Mouse (Mus musculus) CD4-positive helper T cell, adult 2 months (primary cell): ENCODE measurements at regions not wholly inside any gene's neighbourhood (a gene's known extent, or its start where the extent isn't known, plus 50 kb on each side); places are given as distances from the start of the nearest gene placed in this dataset.
"Not testable (repeated sequence)": the region's sequence is repeated elsewhere in the genome, so short reads cannot be mapped to it uniquely, and the experiment has no call there.

Source experiments
- DNase-seq: peaks from one replicate; pipeline ENCODE4 v3.0.0-alpha.2; 2012; ENCODE audit warnings: low read depth, missing footprints, low spot score

GRCm38 (mm10) chr10:117449416-117450239 lies 69.8 kb upstream of the Cpsf6 start:
- DNase-seq: no peak

- not testable (repeated sequence) for DNase-seq
Observed at GRCm38 (mm10) chr10:117448783-117449182, 69.0 kb upstream of the Cpsf6 start.

GRCm38 (mm10) chr10:117447626-117448025 lies 67.8 kb upstream of the Cpsf6 start:
- no peak for DNase-seq

- DNase-seq: no peak
Observed at GRCm38 (mm10) chr10:117447206-117447605, 67.4 kb upstream of the Cpsf6 start.

- DNase-seq: no peak
Observed at GRCm38 (mm10) chr10:117446776-117447175, 67.0 kb upstream of the Cpsf6 start.

- DNase-seq: no peak
Observed at GRCm38 (mm10) chr10:117445801-117446490, 66.1 kb upstream of the Cpsf6 start.

GRCm38 (mm10) chr10:117445181-117445790 lies 65.5 kb upstream of the Cpsf6 start:
- DNase-seq: no peak

GRCm38 (mm10) chr10:117444761-117445160 lies 64.9 kb upstream of the Cpsf6 start:
- DNase-seq: no peak

- DNase-seq: no peak
Observed at GRCm38 (mm10) chr10:117443426-117444350, 63.9 kb upstream of the Cpsf6 start.

GRCm38 (mm10) chr10:117441979-117442803 lies 62.4 kb upstream of the Cpsf6 start:
- DNase-seq: no peak

GRCm38 (mm10) chr10:117441121-117441978 lies 61.5 kb upstream of the Cpsf6 start:
- DNase-seq: no peak

- DNase-seq: no peak
Observed at GRCm38 (mm10) chr10:117440225-117440976, 60.6 kb upstream of the Cpsf6 start.

GRCm38 (mm10) chr10:117439206-117440110 lies 59.6 kb upstream of the Cpsf6 start:
- DNase-seq: no peak

GRCm38 (mm10) chr10:117438614-117439193 lies 58.9 kb upstream of the Cpsf6 start:
- no peak for DNase-seq

GRCm38 (mm10) chr10:117437970-117438369 lies 58.2 kb upstream of the Cpsf6 start:
- DNase-seq: no peak

GRCm38 (mm10) chr10:117436875-117437715 lies 57.3 kb upstream of the Cpsf6 start:
- peak; percentile 70 for DNase-seq
